Comparison of ENCODE assay signal across 16 mouse cellular contexts in the genomic region with DNA sequence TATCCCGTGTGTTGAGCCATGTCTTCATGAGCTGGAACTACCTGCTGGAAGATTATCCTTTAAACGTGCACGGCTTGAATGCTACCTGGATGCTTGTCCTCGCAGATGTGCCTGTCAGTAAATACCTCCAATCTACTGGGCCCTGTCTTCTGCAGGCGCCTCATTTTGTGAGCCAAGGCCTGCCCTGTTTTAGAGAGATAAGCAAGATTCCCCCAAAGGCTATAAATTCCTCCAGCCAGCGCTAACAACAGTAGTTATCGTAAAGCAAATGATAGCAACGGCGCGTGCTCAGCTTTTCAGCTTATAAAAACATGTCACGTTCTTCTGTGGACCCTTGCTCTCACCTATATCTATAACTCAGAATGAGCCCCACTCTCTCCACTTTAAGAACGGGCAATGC.
A peak's percentile ranks its signal among the peaks of the same experiment; 100 is the strongest.
DNase-seq lines count a peak whose midpoint lies in the region; ATAC-seq and TF ChIP-seq lines count a peak whose summit lies in the region.
"Had no signal": no experiment of that assay in that cellular context is flagged by ENCODE, and none has a peak within 500 bp of the region (broad histone marks: within the 10 kb centered on the region; RNA-seq: fewer than 3 reads in every experiment).

No protein-coding gene starts in this region.

- no peak for TF ChIP-seq CTCF in liver, postnatal 0 days (IDR thresholded peaks at IDR 0.05; ENCODE audit: low read depth)

- 0 out of 2 replicates have a peak overlapping the region, but pooled peaks have one; percentile 26 for H3K4me2 ChIP-seq in heart, embryonic 14.5 days (ENCODE audit: low read length)
- no peak overlapping the region for H3K4me2 ChIP-seq in neural tube, embryonic 13.5 days
- peak overlapping the region; percentile 0; the same call in 1 of the 2 replicates for H3K4me2 ChIP-seq in liver, postnatal 0 days (ENCODE audit: low read depth, low read length)
- no peak overlapping the region for H3K4me2 ChIP-seq in forebrain, embryonic 12.5 days
- H3K4me2 ChIP-seq: lung, embryonic 14.5 days had no signal

- peaks cover 6% of the 10 kb centered on the region; the same call in 1 of the 2 replicates for H3K9me3 ChIP-seq in heart, embryonic 14.5 days (ENCODE audit: control insufficient read depth, low read length)
- peaks cover 7% of the 10 kb centered on the region; the same call in 1 of the 2 replicates for H3K9me3 ChIP-seq in neural tube, embryonic 13.5 days
- H3K9me3 ChIP-seq in liver, postnatal 0 days (ENCODE audit: low read length): no peaks in the 10 kb centered on the region
- H3K9me3 ChIP-seq in forebrain, embryonic 12.5 days: no peaks in the 10 kb centered on the region
- H3K9me3 ChIP-seq: limb, embryonic 10.5 days had no signal

- no peaks in the 10 kb centered on the region; the same call in 1 of the 2 replicates for H3K27me3 ChIP-seq in heart, embryonic 14.5 days (ENCODE audit: control insufficient read depth, insufficient read depth, low read length)
- H3K27me3 ChIP-seq in neural tube, embryonic 13.5 days: no peaks in the 10 kb centered on the region
- 0 out of 2 replicates have a peak, but pooled peaks cover 2% of the 10 kb centered on the region for H3K27me3 ChIP-seq in liver, postnatal 0 days (ENCODE audit: insufficient read depth, low read length)
- peaks cover 6% of the 10 kb centered on the region; the same call in 1 of the 2 replicates for H3K27me3 ChIP-seq in forebrain, embryonic 12.5 days

- DNase-seq in heart, adult 8-10 months (ENCODE audit: low spot score): no peak
- no peak for DNase-seq in neural tube, embryonic 10.5 days (ENCODE audit: extremely low spot score, low spot score)
- DNase-seq in liver, postnatal 0 days: no peak
- DNase-seq in frontal cortex, postnatal 36 days (ENCODE audit: low spot score in 2 of 2): no peak
- DNase-seq in kidney, adult 11 months: no peak
- DNase-seq: cerebellum, adult 18-20 months; kidney, adult 8-10 months; lung, embryonic 14.5 days; right cerebral cortex, postnatal 25 days; thymus, postnatal 36 days had no signal

- H3K4me1 ChIP-seq in heart, embryonic 14.5 days (ENCODE audit: control insufficient read depth in 2 of 2, insufficient read depth in 2 of 2, low read length in 2 of 2): peaks cover 6 to 7% of the 10 kb centered on the region in 2 experiments; a peak in 3 of 4 replicates
- peaks cover 23% of the 10 kb centered on the region for H3K4me1 ChIP-seq in neural tube, embryonic 13.5 days (replicated peaks)
- peaks cover 26% of the 10 kb centered on the region for H3K4me1 ChIP-seq in liver, postnatal 0 days (ENCODE audit: insufficient read depth)
- no peaks in the 10 kb centered on the region for H3K4me1 ChIP-seq in forebrain, embryonic 12.5 days
- H3K4me1 ChIP-seq: limb, embryonic 10.5 days had no signal

- no peak overlapping the region for H3K9ac ChIP-seq in heart, embryonic 14.5 days (ENCODE audit: low read length)
- H3K9ac ChIP-seq in neural tube, embryonic 13.5 days: no peak overlapping the region
- no peak overlapping the region for H3K9ac ChIP-seq in liver, postnatal 0 days (replicated peaks)
- no peak overlapping the region for H3K9ac ChIP-seq in forebrain, embryonic 12.5 days
- H3K9ac ChIP-seq: lung, embryonic 14.5 days had no signal

- no peaks in the 10 kb centered on the region for H3K36me3 ChIP-seq in heart, embryonic 14.5 days (ENCODE audit: control insufficient read depth, insufficient read depth, low read length)
- no peaks in the 10 kb centered on the region for H3K36me3 ChIP-seq in neural tube, embryonic 13.5 days
- no peaks in the 10 kb centered on the region for H3K36me3 ChIP-seq in liver, postnatal 0 days (replicated peaks; ENCODE audit: insufficient read depth, low read length)
- no peaks in the 10 kb centered on the region for H3K36me3 ChIP-seq in forebrain, embryonic 12.5 days (replicated peaks)
- H3K36me3 ChIP-seq: forebrain, embryonic 10.5 days; limb, embryonic 10.5 days had no signal

- peak; percentile 86 for TF ChIP-seq EP300 in liver, postnatal 0 days (IDR thresholded peaks at IDR 0.05; ENCODE audit: low read depth)

- 25% methylated on average over 12 of the region's 12 CpGs for WGBS in heart, embryonic 14.5 days
- WGBS in neural tube, embryonic 13.5 days: 50% methylated on average over 12 of the region's 12 CpGs
- WGBS in liver, postnatal 0 days (ENCODE audit: insufficient replicate concordance): 47% methylated on average over 12 of the region's 12 CpGs
- WGBS in forebrain, embryonic 12.5 days: 89% methylated on average over 12 of the region's 12 CpGs

- no peak overlapping the region for H3K27ac ChIP-seq in heart, embryonic 14.5 days (replicated peaks in 1 of 2; ENCODE audit: control insufficient read depth in 1 of 2, insufficient read depth in 1 of 2, low read depth in 2 of 2, low read length in 2 of 2)
- H3K27ac ChIP-seq in neural tube, embryonic 13.5 days (replicated peaks): peak overlapping the region; percentile 42; the same call in 1 of the 2 replicates
- H3K27ac ChIP-seq in liver, postnatal 0 days (ENCODE audit: low read depth): no peak overlapping the region
- H3K27ac ChIP-seq in forebrain, embryonic 12.5 days: no peak overlapping the region
- H3K27ac ChIP-seq: forebrain, embryonic 10.5 days; limb, embryonic 10.5 days had no signal

- no peak for ATAC-seq in heart, embryonic 14.5 days (ENCODE audit: insufficient number of reproducible peaks, insufficient read depth, low FRiP score, low read depth)
- 0 out of 2 replicates have a peak, but pooled peaks have one; percentile 23 for ATAC-seq in neural tube, embryonic 13.5 days (ENCODE audit: low read depth)
- ATAC-seq in liver, postnatal 0 days: peak; percentile 77
- ATAC-seq in forebrain, embryonic 12.5 days (ENCODE audit: low FRiP score): no peak

- no peak overlapping the region for H3K4me3 ChIP-seq in heart, embryonic 14.5 days (ENCODE audit: control insufficient read depth in 1 of 2, insufficient read depth in 1 of 2, low read depth in 1 of 2, low read length in 2 of 2)
- H3K4me3 ChIP-seq in neural tube, embryonic 13.5 days: no peak overlapping the region
- no peak overlapping the region for H3K4me3 ChIP-seq in liver, postnatal 0 days (ENCODE audit: low read depth, low read length)
- H3K4me3 ChIP-seq in forebrain, embryonic 12.5 days (replicated peaks): no peak overlapping the region
- H3K4me3 ChIP-seq: forebrain, embryonic 10.5 days; limb, embryonic 10.5 days; myocyte had no signal

Comparison
In these comparisons a context has a peak if more than half of its experiments do, and no peak if none do; other contexts are left out.
1. ATAC-seq: peak in neural tube, embryonic 13.5 days (single experiment) and liver, postnatal 0 days (single experiment); none in heart, embryonic 14.5 days (single experiment) and forebrain, embryonic 12.5 days (single experiment).
2. H3K4me2 ChIP-seq: peak in heart, embryonic 14.5 days (single experiment) and liver, postnatal 0 days (single experiment); none in neural tube, embryonic 13.5 days (single experiment) and forebrain, embryonic 12.5 days (single experiment).